Mouse (Mus musculus) thymus, adult 18-20 months (tissue): ENCODE measurements around the gene Evl.
"Not testable (repeated sequence)": the region's sequence is repeated elsewhere in the genome, so short reads cannot be mapped to it uniquely, and the experiment has no call there.

ENCODE experiments used
- DNase-seq, 2 experiments: peaks; one replicate each; pipeline ENCODE4 v3.0.0; 2022; ENCODE audit warnings: mixed read lengths in 2 of 2

The Evl gene

GRCm38 (mm10) chr12:108699576-108699975 lies 145.1 kb downstream of the Evl start:
- peak in 1 of 2 experiments; percentile 2 for DNase-seq

- DNase-seq: peak in 1 of 2 experiments; percentile 2
Observed at GRCm38 (mm10) chr12:108700037-108700436, 145.5 kb downstream of the Evl start.

- peak; percentile 46 to 70 for DNase-seq
Observed at GRCm38 (mm10) chr12:108701221-108701620, 146.7 kb downstream of the Evl start.

- peak in 1 of 2 experiments; percentile 32 for DNase-seq
Observed at GRCm38 (mm10) chr12:108702185-108702584, 147.7 kb downstream of the Evl start, which contains the start of gene Degs2. Gene Degs2, minus strand, starts transcription at chr12:108702315.

- no peak for DNase-seq
Observed at GRCm38 (mm10) chr12:108705486-108705885, 151.0 kb downstream of the Evl start.

- DNase-seq: no peak
Observed at GRCm38 (mm10) chr12:108706129-108706528, 151.6 kb downstream of the Evl start.

GRCm38 (mm10) chr12:108709386-108709785 lies 154.9 kb downstream of the Evl start:
- no peak for DNase-seq

GRCm38 (mm10) chr12:108709964-108710765 lies 155.6 kb downstream of the Evl start:
- no peak for DNase-seq

- DNase-seq: no peak
Observed at GRCm38 (mm10) chr12:108710861-108711615, 156.5 kb downstream of the Evl start.

GRCm38 (mm10) chr12:108712481-108712880 lies 158.0 kb downstream of the Evl start:
- no peak for DNase-seq

GRCm38 (mm10) chr12:108713972-108714371 lies 159.5 kb downstream of the Evl start:
- DNase-seq: not testable (repeated sequence)

GRCm38 (mm10) chr12:108715854-108716253 lies 161.3 kb downstream of the Evl start:
- DNase-seq: no peak

- DNase-seq: no peak
Observed at GRCm38 (mm10) chr12:108718485-108718884, 164.0 kb downstream of the Evl start.

- DNase-seq: no peak
Observed at GRCm38 (mm10) chr12:108722464-108722863, 167.9 kb downstream of the Evl start.

GRCm38 (mm10) chr12:108723841-108724240 lies 169.3 kb downstream of the Evl start:
- no peak for DNase-seq

GRCm38 (mm10) chr12:108734386-108734785 lies 179.9 kb downstream of the Evl start:
- no peak for DNase-seq

GRCm38 (mm10) chr12:108737838-108738237 lies 183.3 kb downstream of the Evl start:
- no peak for DNase-seq
